In genomic region chr4:149737383-149738324, GRCm38 (mm10) we compare ENCODE assay signal across 7 mouse cellular contexts. TPM values are rescaled to one million over a fixed set of nuclear protein-coding genes. Genes with fewer than 3 reads are reported as not detected.
DNase-seq lines count a peak whose midpoint lies in the region; ATAC-seq lines count a peak whose summit lies in the region.

Gene Tmem201, minus strand, starts transcription at chr4:149738044.

- peak within 1 kb of the TSS; percentile 91 for H3K9ac ChIP-seq in midbrain, embryonic 13.5 days (replicated peaks)

- peak; percentile 97 for DNase-seq in adrenal gland, postnatal 10 days
- DNase-seq in embryonic facial prominence, embryonic 10.5 days (ENCODE audit: low spot score) = peak; percentile 97
- DNase-seq in kidney, adult 11 months = peak; percentile 92
- DNase-seq in limb, embryonic 10.5 days (ENCODE audit: low spot score) = peak; percentile 96
- peak; percentile 90 for DNase-seq in spleen, adult 12 weeks (ENCODE audit: low spot score)

- H3K27me3 ChIP-seq in embryonic facial prominence, embryonic 10.5 days (replicated peaks; ENCODE audit: low read depth, poor library complexity, severe bottlenecking) = no peaks in the 10 kb centered on the region
- no peaks in the 10 kb centered on the region for H3K27me3 ChIP-seq in limb, embryonic 10.5 days (ENCODE audit: low read depth, poor library complexity, severe bottlenecking)
- no peaks in the 10 kb centered on the region for H3K27me3 ChIP-seq in midbrain, embryonic 13.5 days

- peak within 1 kb of the TSS; percentile 76 for H3K4me2 ChIP-seq in midbrain, embryonic 13.5 days (replicated peaks)

- H3K36me3 ChIP-seq in embryonic facial prominence, embryonic 10.5 days (replicated peaks) = peaks cover 42% of the 10 kb centered on the region
- peaks cover 34% of the 10 kb centered on the region for H3K36me3 ChIP-seq in limb, embryonic 10.5 days
- H3K36me3 ChIP-seq in midbrain, embryonic 13.5 days = peaks cover 9% of the 10 kb centered on the region

- peaks cover 55% of the 10 kb centered on the region for H3K4me1 ChIP-seq in embryonic facial prominence, embryonic 10.5 days
- peaks cover 53% of the 10 kb centered on the region for H3K4me1 ChIP-seq in limb, embryonic 10.5 days
- peaks cover 51% of the 10 kb centered on the region for H3K4me1 ChIP-seq in midbrain, embryonic 13.5 days (replicated peaks)

- peak; percentile 92 for ATAC-seq in granulocyte monocyte progenitor cell, adult 5-6 weeks (replicated peaks; ENCODE audit: poor library complexity, severe bottlenecking)
- ATAC-seq in midbrain, embryonic 13.5 days = peak; percentile 87

- under 1% methylated on average over 97 of the region's 97 CpGs for WGBS in embryonic facial prominence, embryonic 10.5 days
- under 1% methylated on average over 97 of the region's 97 CpGs for WGBS in limb, embryonic 10.5 days
- WGBS in midbrain, embryonic 13.5 days = under 1% methylated on average over 65 of the region's 97 CpGs

- H3K9me3 ChIP-seq in embryonic facial prominence, embryonic 10.5 days = no peaks in the 10 kb centered on the region
- H3K9me3 ChIP-seq in limb, embryonic 10.5 days (replicated peaks) = no peaks in the 10 kb centered on the region
- H3K9me3 ChIP-seq in midbrain, embryonic 13.5 days = no peaks in the 10 kb centered on the region

- H3K4me3 ChIP-seq in embryonic facial prominence, embryonic 10.5 days = peak within 1 kb of the TSS; percentile 83
- H3K4me3 ChIP-seq in limb, embryonic 10.5 days = peak within 1 kb of the TSS; percentile 88
- H3K4me3 ChIP-seq in midbrain, embryonic 13.5 days (replicated peaks) = peak within 1 kb of the TSS; percentile 80

- peak within 1 kb of the TSS; percentile 95 for H3K27ac ChIP-seq in embryonic facial prominence, embryonic 10.5 days (replicated peaks)
- H3K27ac ChIP-seq in limb, embryonic 10.5 days = peak within 1 kb of the TSS; percentile 96
- H3K27ac ChIP-seq in midbrain, embryonic 13.5 days = peak within 1 kb of the TSS; percentile 88

RNA-seq across cellular contexts. Expression of gene Tmem201, which starts in this region (rescaled TPM):
- 10 to 100 TPM; 35.0 to 43.6 TPM for total RNA-seq in adrenal gland, postnatal 10 days (2021)
- 46.5 and 46.7 TPM in 2 replicates for polyA plus RNA-seq in embryonic facial prominence, embryonic 10.5 days (2016; fragmentation: Nextera tagmentation; extraction: Ambion mirVana)
- total RNA-seq in granulocyte monocyte progenitor cell, adult 5-6 weeks (2014; fragmentation: Nextera tagmentation) = 14.0 and 17.6 TPM in 2 replicates
- total RNA-seq in granulocyte monocyte progenitor cell, adult 5-6 weeks (2017) = 7.1 and 7.5 TPM in 2 replicates
- polyA plus RNA-seq in limb, embryonic 10.5 days (2016; fragmentation: Nextera tagmentation; extraction: Ambion mirVana) = 50.7 and 52.1 TPM in 2 replicates
- 37.7 and 40.6 TPM in 2 replicates for polyA plus RNA-seq in midbrain, embryonic 13.5 days (2015; fragmentation: Nextera tagmentation; extraction: Ambion mirVana)

Comparison
In these comparisons a context has a peak if more than half of its experiments do, and no peak if none do; other contexts are left out.
1. Peak in every context shown above with its lines: DNase-seq, ATAC-seq, H3K4me3 ChIP-seq and H3K27ac ChIP-seq.